Mouse (Mus musculus) kidney, adult 2 months (tissue): Measurements from ENCODE around the gene Hsf4. TPM values are rescaled to one million over a fixed set of nuclear protein-coding genes. Genes with fewer than 3 reads are reported as not detected.

Source experiments
- DNase-seq: peaks from one replicate; pipeline ENCODE4 v3.0.0; 2021
- H3K27ac ChIP-seq: fragments of 200-500 bp; 2 replicates; pipeline ENCODE4 v1.5.1; 2012; ENCODE audit warnings: low read depth, low read length, control low read depth, inconsistent platforms; ENCODE audit not compliant: insufficient read depth
- H3K27me3 ChIP-seq: fragments of 200-500 bp; replicated peaks from 2 replicates; pipeline ENCODE4 v1.6.1; 2012; ENCODE audit warnings: mild to moderate bottlenecking, moderate library complexity, low read length, inconsistent platforms; ENCODE audit not compliant: control insufficient read depth, insufficient read depth
- H3K36me3 ChIP-seq: fragments of 200-500 bp; 2 replicates; pipeline ENCODE4 v1.6.1; 2012; ENCODE audit warnings: mild to moderate bottlenecking, moderate library complexity, low read length, inconsistent platforms; ENCODE audit not compliant: control insufficient read depth, insufficient read depth
- H3K4me1 ChIP-seq: fragments of 200-500 bp; 2 replicates; pipeline ENCODE4 v1.6.1; 2011; ENCODE audit warnings: low read length; ENCODE audit not compliant: control insufficient read depth, insufficient read depth
- H3K4me3 ChIP-seq: fragments of 200-500 bp; 2 replicates; pipeline ENCODE4 v1.5.1; 2011; ENCODE audit warnings: mild to moderate bottlenecking, low read depth, low read length, control low read depth; ENCODE audit not compliant: insufficient read depth
- CTCF ChIP-seq: fragments of 200-500 bp; conservative IDR thresholded peaks from 2 replicates; pipeline ENCODE4 v1.5.1; 2011; ENCODE audit warnings: low read depth, mild to moderate bottlenecking, control low read depth, low read length, moderate library complexity, mixed read lengths; ENCODE audit not compliant: insufficient read depth, insufficient read length
- POLR2A ChIP-seq: fragments of 200-500 bp; IDR thresholded peaks from one replicate; pipeline ENCODE4 v1.6.1; 2011; ENCODE audit warnings: low read depth, low read length, control low read depth
- WGBS: fragments of 180-500 bp; shearing (Covaris S2); methylation state at CpG from one replicate; pipeline ENCODE4 v1.1.7; 2018; 5-methylcytosine and 5-hydroxymethylcytosine counted together
- polyA plus RNA-seq: library from polyadenylated mRNA; depleted of rRNA; stranded (reverse); fragments of >200 nt; gene quantifications from 2 replicates; pipeline ENCODE4 v1.2.3, GENCODE M21; 2012

Gene Hsf4
- polyA plus RNA-seq, 1 experiment, result 2.7 TPM

DNA sequence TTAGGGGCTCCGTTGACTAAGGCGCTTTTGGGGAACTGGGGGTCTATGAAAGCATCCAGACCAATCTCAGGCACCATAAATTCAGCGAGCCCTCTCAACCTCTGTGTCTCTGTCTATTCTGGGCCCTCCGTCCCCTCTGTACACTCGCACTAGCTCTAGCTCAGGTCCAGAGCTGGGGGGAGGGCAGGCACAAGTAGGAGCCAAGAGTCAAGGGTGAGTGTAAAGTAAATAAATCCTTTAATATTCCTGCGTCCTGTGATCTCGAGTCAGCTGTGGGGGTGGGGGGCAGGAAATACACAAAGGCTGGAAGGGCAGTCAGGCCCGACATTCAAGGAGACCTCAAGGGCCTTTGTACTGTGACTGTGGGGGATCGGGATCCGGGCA is 534 bp upstream of the Hsf4 start:
- DNase-seq, result peak; percentile 45
- WGBS, result 18% methylated on average over 10 of the region's 10 CpGs
- peaks cover 1% of the 10 kb centered on the region for H3K36me3 ChIP-seq
- TF ChIP-seq POLR2A (no peak), CTCF (no peak)
- peak overlapping the region; percentile 56 for H3K4me3 ChIP-seq
- no peaks in the 10 kb centered on the region for H3K27me3 ChIP-seq
- H3K27ac ChIP-seq, result peak overlapping the region; percentile 59
- H3K4me1 ChIP-seq, result peaks cover 3% of the 10 kb centered on the region; the same call in 1 of the 2 replicates

DNA sequence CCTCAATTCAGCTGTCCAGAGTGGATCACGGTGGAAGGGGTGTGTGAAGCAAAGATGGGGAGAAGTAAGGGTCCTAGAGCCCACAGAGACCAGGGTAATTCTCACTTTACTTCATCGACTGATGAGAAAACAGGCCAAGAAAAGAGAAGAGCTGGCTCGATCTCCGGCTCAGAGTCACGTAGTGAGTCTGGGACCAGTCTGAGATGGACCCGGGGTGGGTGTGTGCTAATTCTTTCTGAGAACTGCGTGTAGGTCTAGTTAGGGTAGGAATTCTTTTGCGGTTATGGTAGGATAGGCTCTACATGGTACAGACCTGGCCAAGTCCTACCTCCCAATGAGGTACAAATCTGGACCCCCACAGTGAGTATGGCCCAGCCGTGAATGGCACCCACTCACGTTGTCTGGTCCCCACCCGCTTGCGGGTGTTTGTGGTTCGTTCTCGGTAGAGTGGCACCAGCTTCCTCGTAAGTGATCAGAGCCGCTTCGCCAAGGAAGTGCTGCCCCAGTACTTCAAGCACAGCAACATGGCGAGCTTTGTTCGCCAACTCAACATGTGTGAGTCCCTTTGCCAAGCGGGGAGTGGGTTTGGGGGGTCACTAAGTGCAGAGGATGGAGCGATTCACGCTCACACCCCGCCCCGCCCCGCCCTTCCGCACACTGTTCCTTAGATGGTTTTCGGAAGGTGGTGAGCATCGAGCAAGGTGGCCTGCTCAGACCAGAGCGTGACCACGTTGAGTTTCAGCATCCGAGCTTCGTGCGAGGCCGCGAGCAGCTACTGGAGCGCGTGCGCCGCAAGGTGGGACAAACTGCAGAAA is 707 bp downstream of the Hsf4 start:
- Histone ChIP-seq H3K36me3 (peaks cover 1% of the 10 kb centered on the region), H3K27ac (no peak overlapping the region), H3K4me3 (peak overlapping the region; percentile 56), H3K4me1 (peaks cover 3% of the 10 kb centered on the region; the same call in 1 of the 2 replicates), H3K27me3 (no peaks in the 10 kb centered on the region)
- TF ChIP-seq POLR2A (no peak), CTCF (no peak)
- DNase-seq, result no peak
- WGBS, result 33% methylated on average over 39 of the region's 39 CpGs

DNA sequence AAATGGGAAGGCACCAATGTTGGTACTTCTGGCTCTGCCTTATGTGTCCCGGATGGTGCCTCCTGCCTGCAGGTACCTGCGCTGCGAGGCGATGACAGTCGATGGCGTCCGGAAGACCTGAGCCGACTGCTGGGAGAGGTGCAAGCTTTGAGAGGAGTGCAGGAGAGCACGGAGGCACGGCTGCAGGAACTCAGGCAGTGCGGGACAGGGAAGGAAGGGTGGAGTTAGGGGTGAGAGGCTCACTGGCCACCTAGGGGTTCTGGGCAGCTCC is 1.2 kb downstream of the Hsf4 start:
- Histone ChIP-seq H3K4me1 (peaks cover 3% of the 10 kb centered on the region; the same call in 1 of the 2 replicates), H3K36me3 (peaks cover 1% of the 10 kb centered on the region), H3K27ac (no peak overlapping the region), H3K27me3 (no peaks in the 10 kb centered on the region), H3K4me3 (no peak overlapping the region)
- TF ChIP-seq POLR2A, result no peak
- DNase-seq, result no peak
- whole genome bisulfite sequencing, result 27% methylated on average over 11 of the region's 11 CpGs

DNA sequence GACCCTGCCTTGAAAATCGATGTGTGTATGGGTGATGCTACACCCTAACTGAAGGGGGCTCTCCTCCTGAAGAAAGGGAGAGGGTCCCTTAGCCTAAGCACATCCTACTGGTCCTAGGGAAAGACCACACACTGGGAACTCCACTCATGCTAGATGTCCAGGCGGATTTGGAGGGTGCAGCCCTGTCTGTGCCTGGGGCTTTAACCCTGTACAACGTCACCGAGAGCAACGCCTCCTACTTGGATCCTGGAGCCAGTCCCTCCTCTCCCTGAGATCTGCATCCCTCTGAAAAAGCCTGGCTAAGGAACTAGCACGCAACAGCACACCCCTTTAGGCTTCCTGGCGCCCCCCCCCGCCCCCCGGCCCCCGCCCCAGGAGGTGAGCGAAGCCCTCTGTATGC is 5.8 kb downstream of the Hsf4 start:
- Histone ChIP-seq H3K4me1 (no peaks in the 10 kb centered on the region; the same call in 1 of the 2 replicates), H3K4me3 (no peak overlapping the region), H3K27me3 (no peaks in the 10 kb centered on the region), H3K27ac (no peak overlapping the region), H3K36me3 (no peaks in the 10 kb centered on the region)
- TF ChIP-seq CTCF (no peak), POLR2A (no peak)
- WGBS, result 12% methylated on average over 11 of the region's 11 CpGs
- DNase-seq, result no peak

DNA sequence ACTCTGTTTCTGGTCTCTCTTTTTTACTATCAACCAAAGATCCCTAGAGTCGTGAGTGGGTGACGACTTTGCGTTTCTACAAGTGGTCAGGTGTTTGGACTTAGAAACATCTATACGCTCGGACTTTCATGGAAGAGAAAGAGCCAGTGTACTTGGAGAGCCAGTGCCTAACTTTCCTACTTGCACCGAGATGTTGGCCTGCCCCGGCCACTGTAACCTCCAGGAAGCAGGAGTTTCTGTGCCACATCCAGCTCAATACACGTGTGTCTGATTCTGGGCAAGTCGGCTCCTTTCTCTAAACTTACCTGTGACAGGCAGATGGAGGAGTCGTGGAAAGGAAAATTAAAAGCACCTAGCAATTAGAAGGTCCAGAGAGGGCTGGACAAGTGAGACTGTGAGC is 6.2 kb downstream of the Hsf4 start, which contains the start of gene Nol3:
Nol3 (plus strand) TSS at position 301 of the 400 bp plus-strand sequence.
- no peak for TF ChIP-seq POLR2A
- H3K36me3 ChIP-seq, result no peaks in the 10 kb centered on the region
- no peak for DNase-seq
- no peak within 1 kb of the TSS for H3K27ac ChIP-seq
- H3K4me1 ChIP-seq, result no peaks in the 10 kb centered on the region; the same call in 1 of the 2 replicates
- 8% methylated on average over 10 of the region's 10 CpGs for WGBS
- no peaks in the 10 kb centered on the region for H3K27me3 ChIP-seq
- H3K4me3 ChIP-seq, result peak within 1 kb of the TSS; percentile 20

DNA sequence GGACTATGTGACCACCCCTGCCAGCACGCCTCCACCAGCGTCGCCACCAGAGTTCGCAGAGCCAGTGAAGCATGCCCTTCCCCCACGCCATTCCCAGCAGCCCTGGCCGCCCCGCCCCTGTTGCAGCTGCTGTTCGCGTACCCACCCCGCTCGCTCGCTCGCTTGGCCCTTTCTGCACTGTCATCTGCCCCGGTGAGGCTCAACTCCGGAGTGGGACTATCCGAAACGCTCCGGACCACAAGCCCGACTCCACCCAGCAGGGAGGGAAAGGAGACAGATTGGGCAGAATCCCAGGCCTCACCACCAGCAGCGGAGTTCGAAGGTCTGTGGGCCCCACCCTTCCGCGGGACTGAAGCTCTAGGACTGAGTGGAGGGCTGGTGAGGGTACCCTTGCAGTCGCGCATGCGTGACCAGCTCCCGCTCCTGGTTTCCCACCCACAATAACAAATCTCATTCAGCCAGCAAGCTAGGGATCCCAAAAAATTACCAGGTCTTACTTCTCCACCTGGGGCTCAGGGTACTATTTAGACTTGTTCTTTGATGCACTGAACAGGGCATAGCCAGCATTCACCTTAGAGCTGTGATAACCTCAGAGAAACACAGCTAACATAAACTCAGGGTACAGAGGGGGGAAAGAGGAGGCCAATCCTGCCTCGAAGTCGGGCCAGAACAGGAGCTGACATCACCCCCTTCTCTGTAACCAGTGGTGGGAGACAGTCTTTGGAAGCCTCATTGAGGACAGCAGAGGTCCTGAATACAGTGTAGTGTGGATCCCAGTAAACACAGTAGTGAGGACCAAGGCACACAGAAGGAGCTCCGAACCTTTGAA is 6.9 kb downstream of the Hsf4 start:
- no peak overlapping the region for H3K27ac ChIP-seq
- H3K27me3 ChIP-seq, result no peaks in the 10 kb centered on the region
- peak; percentile 45 for DNase-seq
- H3K4me1 ChIP-seq, result no peaks in the 10 kb centered on the region; the same call in 1 of the 2 replicates
- H3K4me3 ChIP-seq, result peak overlapping the region; percentile 20
- WGBS, result 6% methylated on average over 30 of the region's 30 CpGs
- H3K36me3 ChIP-seq, result no peaks in the 10 kb centered on the region
- TF ChIP-seq POLR2A (no peak), CTCF (no peak)

DNA sequence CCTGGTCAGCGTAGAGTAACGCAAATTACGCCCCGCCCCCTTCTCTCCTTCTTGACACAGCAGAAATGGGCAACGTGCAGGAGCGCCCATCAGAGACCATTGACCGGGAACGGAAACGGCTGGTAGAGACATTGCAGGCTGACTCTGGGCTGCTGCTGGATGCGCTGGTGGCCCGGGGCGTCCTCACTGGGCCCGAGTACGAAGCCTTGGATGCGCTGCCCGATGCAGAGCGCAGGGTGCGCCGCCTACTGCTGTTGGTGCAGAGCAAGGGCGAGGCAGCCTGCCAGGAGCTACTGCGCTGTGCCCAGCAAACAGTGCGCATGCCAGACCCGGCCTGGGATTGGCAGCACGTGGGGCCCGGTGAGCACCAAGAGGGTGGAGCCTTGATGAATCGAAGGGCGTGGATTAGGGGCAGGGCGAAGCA is 9.3 kb downstream of the Hsf4 start:
- peak; percentile 95 for DNase-seq
- TF ChIP-seq POLR2A, result no peak
- TF ChIP-seq CTCF, result peak; percentile 43; the same call in 1 of the 2 replicates
- Histone ChIP-seq H3K4me1 (no peaks in the 10 kb centered on the region; the same call in 1 of the 2 replicates), H3K4me3 (peak overlapping the region; percentile 6; the same call in 1 of the 2 replicates), H3K27me3 (no peaks in the 10 kb centered on the region), H3K27ac (no peak overlapping the region), H3K36me3 (no peaks in the 10 kb centered on the region)
- 4% methylated on average over 28 of the region's 28 CpGs for WGBS
